Mouse (Mus musculus) monocyte, adult 2 months (primary cell): ENCODE data around the gene Hbs1l.

Source experiments
- DNase-seq, 2 experiments: peaks; one replicate each; pipeline ENCODE4 v3.0.0; 2022; ENCODE audit warnings: low spot score in 2 of 2, low read depth in 1 of 2

Hbs1l gene

GRCm38 (mm10) chr10:21295759-21296621, at the start of gene Hbs1l:
TSS of gene Hbs1l (plus strand) at chr10:21295979.
- peak; percentile 55 to 73 for DNase-seq

GRCm38 (mm10) chr10:21248556-21248955, 47.2 kb upstream of the Hbs1l start:
- DNase-seq, result no peak

- peak in 1 of 2 experiments; percentile 13 for DNase-seq
Observed at GRCm38 (mm10) chr10:21251881-21252534, 43.8 kb upstream of the Hbs1l start.

GRCm38 (mm10) chr10:21252800-21253199, 43.0 kb upstream of the Hbs1l start:
- DNase-seq, result no peak

GRCm38 (mm10) chr10:21254266-21255140, 41.3 kb upstream of the Hbs1l start:
- no peak for DNase-seq

- no peak for DNase-seq
Observed at GRCm38 (mm10) chr10:21257244-21257643, 38.5 kb upstream of the Hbs1l start.

GRCm38 (mm10) chr10:21259649-21260048, 36.1 kb upstream of the Hbs1l start:
- no peak for DNase-seq

GRCm38 (mm10) chr10:21265188-21265587, 30.6 kb upstream of the Hbs1l start:
- no peak for DNase-seq

GRCm38 (mm10) chr10:21267452-21267851, 28.3 kb upstream of the Hbs1l start:
- no peak for DNase-seq

- DNase-seq, result no peak
Observed at GRCm38 (mm10) chr10:21268786-21269410, 26.9 kb upstream of the Hbs1l start.

- DNase-seq, result no peak
Observed at GRCm38 (mm10) chr10:21269920-21270319, 25.9 kb upstream of the Hbs1l start.

- no peak for DNase-seq
Observed at GRCm38 (mm10) chr10:21270905-21271304, 24.9 kb upstream of the Hbs1l start.

GRCm38 (mm10) chr10:21271310-21271709, 24.5 kb upstream of the Hbs1l start:
- DNase-seq, result no peak

- DNase-seq, result no peak
Observed at GRCm38 (mm10) chr10:21271785-21272184, 24.0 kb upstream of the Hbs1l start.

GRCm38 (mm10) chr10:21287243-21288127, 8.3 kb upstream of the Hbs1l start:
- DNase-seq, result no peak

- DNase-seq, result no peak
Observed at GRCm38 (mm10) chr10:21291228-21291627, 4.6 kb upstream of the Hbs1l start.

- DNase-seq, result no peak
Observed at GRCm38 (mm10) chr10:21294217-21294616, 1.6 kb upstream of the Hbs1l start.

GRCm38 (mm10) chr10:21295397-21295758, 401 bp upstream of the Hbs1l start:
- no peak for DNase-seq

GRCm38 (mm10) chr10:21298972-21299371, 3.2 kb downstream of the Hbs1l start:
- DNase-seq, result no peak

GRCm38 (mm10) chr10:21301822-21302221, 6.0 kb downstream of the Hbs1l start:
- no peak for DNase-seq
